Mouse (Mus musculus) liver, embryonic 15.5 days (tissue): ENCODE data around the gene Prmt6. TPM values are rescaled to one million over a fixed set of nuclear protein-coding genes. Genes with fewer than 3 reads are reported as not detected.

Experiments used
- ATAC-seq: fragments of 200-750 bp; cut with Nextera tagmentation; 2 replicates; pipeline ENCODE4 v1.8.0; 2017; ENCODE audit warnings: moderate number of reproducible peaks, mild to moderate bottlenecking, moderate library complexity; ENCODE audit not compliant: insufficient read depth
- H3K27ac ChIP-seq: fragments of 300-500 bp; sonication (generic); replicated peaks from 2 replicates; pipeline ENCODE4 v1.5.1; 2015; ENCODE audit warnings: mild to moderate bottlenecking, inconsistent platforms
- H3K27me3 ChIP-seq: fragments of 300-500 bp; sonication (generic); 2 replicates; pipeline ENCODE4 v1.6.1; 2015; ENCODE audit warnings: mild to moderate bottlenecking, inconsistent platforms
- H3K36me3 ChIP-seq: fragments of 300-500 bp; sonication (generic); replicated peaks from 2 replicates; pipeline ENCODE4 v1.6.1; 2015; ENCODE audit warnings: moderate library complexity, mild to moderate bottlenecking, inconsistent platforms
- H3K4me1 ChIP-seq: fragments of 300-500 bp; sonication (generic); replicated peaks from 2 replicates; pipeline ENCODE4 v1.6.1; 2015; ENCODE audit warnings: inconsistent platforms
- H3K4me2 ChIP-seq: fragments of 300-500 bp; sonication (generic); 2 replicates; pipeline ENCODE4 v1.6.1; 2015; ENCODE audit warnings: moderate library complexity, mild to moderate bottlenecking, inconsistent platforms
- H3K4me3 ChIP-seq: fragments of 300-500 bp; sonication (generic); replicated peaks from 2 replicates; pipeline ENCODE4 v1.5.1; 2015; ENCODE audit warnings: mild to moderate bottlenecking, inconsistent platforms
- H3K9ac ChIP-seq: fragments of 300-500 bp; sonication (generic); 2 replicates; pipeline ENCODE4 v1.6.1; 2015; ENCODE audit warnings: moderate library complexity, mild to moderate bottlenecking, inconsistent platforms
- H3K9me3 ChIP-seq: fragments of 300-500 bp; sonication (generic); replicated peaks from 2 replicates; pipeline ENCODE4 v1.6.1; 2016; ENCODE audit warnings: inconsistent platforms
- WGBS: fragments of 180-500 bp; shearing (Covaris S2); methylation state at CpG from one replicate; pipeline ENCODE4 v1.1.7; 2015; ENCODE audit warnings: mixed read lengths; ENCODE audit not compliant: insufficient replicate concordance; 5-methylcytosine and 5-hydroxymethylcytosine counted together
- polyA plus RNA-seq: library from polyadenylated mRNA; unstranded; fragments of >200 nt; fragmentation: Nextera tagmentation; extraction: Ambion mirVana; gene quantifications from 2 replicates; pipeline ENCODE4 v1.2.1, GENCODE M21; 2015

Gene Prmt6
- 5.7 and 5.8 TPM in 2 replicates for polyA plus RNA-seq

DNA sequence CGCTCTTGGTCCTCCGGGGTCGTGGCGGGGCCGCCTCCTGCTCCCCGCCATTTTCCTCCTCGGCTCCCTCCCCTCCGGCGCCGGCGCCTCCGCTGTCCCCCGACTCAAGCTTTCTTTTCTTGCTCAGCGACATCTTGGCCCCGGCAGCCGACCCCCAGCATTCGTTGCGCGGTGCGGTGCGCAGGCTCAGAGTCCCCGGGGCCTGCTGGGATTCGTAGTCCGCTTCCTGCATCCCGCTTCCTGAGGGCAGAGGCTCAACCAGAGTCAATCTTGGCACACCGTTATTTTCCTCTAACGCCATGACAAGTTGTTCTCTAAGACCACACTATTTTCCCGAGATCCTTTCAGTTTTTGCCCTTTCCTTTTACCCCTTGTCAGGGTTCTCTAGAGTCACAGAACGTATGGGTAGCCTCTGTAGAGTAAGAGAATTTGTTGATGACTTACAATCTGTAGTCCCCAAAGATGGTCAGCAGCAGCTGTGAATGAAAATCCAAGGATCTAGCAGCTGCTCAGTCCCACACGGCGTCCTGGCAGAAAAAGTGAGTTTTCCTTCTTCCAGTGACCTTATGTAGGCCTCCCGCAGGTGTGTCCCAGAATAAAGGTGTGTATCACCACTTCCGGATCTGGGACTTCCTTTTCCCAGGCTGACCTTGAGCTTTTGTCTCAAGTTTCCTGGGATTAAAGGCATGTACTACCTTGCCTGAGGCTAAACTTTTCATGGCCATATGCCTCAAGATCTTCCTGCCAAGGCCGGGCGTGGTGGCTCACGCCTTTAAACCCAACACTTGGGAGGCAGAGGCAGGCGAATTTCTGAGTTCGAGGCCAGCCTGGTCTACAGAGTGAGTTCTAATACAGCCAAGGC, at the start of gene Prmt6:
TSS of gene Prmt6 (minus strand) at position 160 of the 862 bp plus-strand sequence.
- Histone ChIP-seq H3K27ac (peak within 1 kb of the TSS; percentile 68), H3K4me3 (peak within 1 kb of the TSS; percentile 83), H3K9ac (peak within 1 kb of the TSS; percentile 71), H3K36me3 (peaks cover 6% of the 10 kb centered on the region; the same call in 1 of the 2 replicates), H3K4me1 (peaks cover 14% of the 10 kb centered on the region), H3K4me2 (peak within 1 kb of the TSS; percentile 76), H3K27me3 (no peaks in the 10 kb centered on the region), H3K9me3 (no peaks in the 10 kb centered on the region)
- ATAC-seq, result peak; percentile 80
- WGBS, result 16% methylated on average over 38 of the region's 38 CpGs

DNA sequence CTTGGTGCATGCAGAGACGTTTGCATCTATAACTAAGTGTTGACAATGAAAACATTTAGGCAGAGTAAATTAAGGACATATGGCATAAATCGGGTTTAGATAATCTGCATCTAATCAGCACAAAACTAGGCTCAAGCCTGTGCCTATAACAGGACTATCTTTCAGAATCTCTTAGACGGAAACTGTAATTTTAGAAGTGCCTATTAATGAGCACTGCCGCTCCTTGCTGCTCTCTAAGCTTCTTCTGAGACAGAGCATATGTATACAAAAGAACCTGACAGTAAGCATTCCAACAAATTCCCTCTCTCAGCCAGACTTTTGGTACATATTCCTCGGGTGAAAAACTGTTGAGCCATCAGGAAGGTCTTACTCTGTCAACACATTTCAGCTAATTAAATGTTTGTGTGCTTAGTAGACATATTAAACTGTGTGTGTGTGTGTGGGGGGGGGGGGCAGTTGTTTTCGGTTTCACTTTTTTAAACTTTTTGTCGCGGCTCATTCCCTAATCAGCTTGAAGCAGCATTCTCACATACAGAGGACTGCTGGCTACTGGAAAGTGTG, 39.8 kb upstream of the Prmt6 start:
- no peak for ATAC-seq
- H3K4me1 ChIP-seq, result no peaks in the 10 kb centered on the region
- H3K4me2 ChIP-seq, result no peak overlapping the region
- H3K36me3 ChIP-seq, result no peaks in the 10 kb centered on the region
- H3K4me3 ChIP-seq, result no peak overlapping the region
- no peak overlapping the region for H3K9ac ChIP-seq
- no peaks in the 10 kb centered on the region for H3K27me3 ChIP-seq
- no peak overlapping the region for H3K27ac ChIP-seq
- no peaks in the 10 kb centered on the region for H3K9me3 ChIP-seq
- 58% methylated on average over 8 of the region's 8 CpGs for WGBS

DNA sequence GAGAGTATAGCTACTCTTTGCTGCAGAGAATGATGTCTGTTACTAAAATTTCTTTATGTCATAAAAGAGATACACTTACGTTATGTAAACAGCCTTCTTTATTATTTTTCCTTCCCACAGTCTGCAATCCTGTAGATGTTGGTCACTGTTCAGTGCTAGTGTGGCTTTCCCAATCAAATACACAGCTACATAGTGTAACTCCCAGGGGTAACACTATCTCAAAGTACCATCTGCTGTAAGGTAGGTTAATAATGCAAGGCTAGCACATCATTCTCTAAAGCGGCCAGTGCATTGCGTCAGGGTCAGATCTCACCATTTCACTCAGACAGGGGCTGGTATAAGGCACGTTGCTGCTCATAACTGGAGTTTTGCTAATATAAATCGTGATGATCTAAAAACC, 31.9 kb upstream of the Prmt6 start:
- WGBS, result 52% methylated on average over 5 of the region's 5 CpGs
- H3K27me3 ChIP-seq, result no peaks in the 10 kb centered on the region
- no peak overlapping the region for H3K4me3 ChIP-seq
- no peaks in the 10 kb centered on the region for H3K4me1 ChIP-seq
- no peak overlapping the region for H3K4me2 ChIP-seq
- no peaks in the 10 kb centered on the region for H3K36me3 ChIP-seq
- H3K9me3 ChIP-seq, result no peaks in the 10 kb centered on the region
- no peak for ATAC-seq
- no peak overlapping the region for H3K9ac ChIP-seq
- H3K27ac ChIP-seq, result no peak overlapping the region

DNA sequence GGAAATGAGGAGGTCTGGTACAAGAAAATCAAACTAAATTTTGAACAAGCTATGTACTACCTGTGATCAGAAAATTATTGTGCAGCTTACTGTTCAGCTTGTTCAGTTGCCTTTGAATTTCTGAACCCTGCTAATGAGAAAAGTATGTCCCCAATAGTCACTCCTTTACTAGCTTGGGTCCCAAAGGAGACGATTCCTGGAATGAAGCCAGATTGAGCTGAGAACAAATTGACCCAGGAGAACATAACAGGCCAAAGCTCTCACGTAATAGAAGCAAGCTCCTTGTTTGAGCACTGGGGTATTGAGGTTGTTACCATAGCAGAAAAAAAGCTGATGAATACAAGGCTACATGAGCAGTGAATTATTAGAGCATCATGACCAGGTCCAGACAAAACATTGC, 17.0 kb upstream of the Prmt6 start:
- no peaks in the 10 kb centered on the region for H3K36me3 ChIP-seq
- no peaks in the 10 kb centered on the region for H3K27me3 ChIP-seq
- H3K4me1 ChIP-seq, result no peaks in the 10 kb centered on the region
- ATAC-seq, result no peak
- no peak overlapping the region for H3K4me2 ChIP-seq
- 42% methylated on average over 2 of the region's 2 CpGs for WGBS
- H3K9me3 ChIP-seq, result no peaks in the 10 kb centered on the region
- H3K4me3 ChIP-seq, result no peak overlapping the region
- no peak overlapping the region for H3K27ac ChIP-seq
- no peak overlapping the region for H3K9ac ChIP-seq

DNA sequence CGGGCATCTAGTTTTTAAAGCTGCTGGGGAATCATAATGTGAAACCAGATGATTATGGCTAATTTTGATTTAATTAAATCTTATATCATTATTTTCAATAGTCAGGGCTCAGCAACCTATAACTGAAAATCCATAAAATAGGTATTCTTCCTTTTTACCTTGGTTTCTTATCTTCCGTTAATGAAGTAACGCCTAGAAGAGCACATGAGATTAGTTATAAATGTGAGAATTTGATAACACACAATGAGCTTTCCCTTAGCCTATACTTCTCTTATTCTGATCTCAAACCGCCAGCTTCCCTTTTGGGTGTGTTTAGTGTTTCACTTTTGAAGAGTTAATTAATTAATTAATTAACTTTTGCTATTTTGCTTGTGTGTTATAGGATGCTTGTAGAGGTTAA, 2.3 kb upstream of the Prmt6 start:
- Histone ChIP-seq H3K4me3 (no peak overlapping the region), H3K4me1 (peaks cover 14% of the 10 kb centered on the region), H3K9ac (no peak overlapping the region), H3K27ac (no peak overlapping the region), H3K27me3 (no peaks in the 10 kb centered on the region), H3K4me2 (no peak overlapping the region), H3K9me3 (no peaks in the 10 kb centered on the region), H3K36me3 (no peaks in the 10 kb centered on the region)
- no peak for ATAC-seq
- 68% methylated on average over 4 of the region's 4 CpGs for WGBS

DNA sequence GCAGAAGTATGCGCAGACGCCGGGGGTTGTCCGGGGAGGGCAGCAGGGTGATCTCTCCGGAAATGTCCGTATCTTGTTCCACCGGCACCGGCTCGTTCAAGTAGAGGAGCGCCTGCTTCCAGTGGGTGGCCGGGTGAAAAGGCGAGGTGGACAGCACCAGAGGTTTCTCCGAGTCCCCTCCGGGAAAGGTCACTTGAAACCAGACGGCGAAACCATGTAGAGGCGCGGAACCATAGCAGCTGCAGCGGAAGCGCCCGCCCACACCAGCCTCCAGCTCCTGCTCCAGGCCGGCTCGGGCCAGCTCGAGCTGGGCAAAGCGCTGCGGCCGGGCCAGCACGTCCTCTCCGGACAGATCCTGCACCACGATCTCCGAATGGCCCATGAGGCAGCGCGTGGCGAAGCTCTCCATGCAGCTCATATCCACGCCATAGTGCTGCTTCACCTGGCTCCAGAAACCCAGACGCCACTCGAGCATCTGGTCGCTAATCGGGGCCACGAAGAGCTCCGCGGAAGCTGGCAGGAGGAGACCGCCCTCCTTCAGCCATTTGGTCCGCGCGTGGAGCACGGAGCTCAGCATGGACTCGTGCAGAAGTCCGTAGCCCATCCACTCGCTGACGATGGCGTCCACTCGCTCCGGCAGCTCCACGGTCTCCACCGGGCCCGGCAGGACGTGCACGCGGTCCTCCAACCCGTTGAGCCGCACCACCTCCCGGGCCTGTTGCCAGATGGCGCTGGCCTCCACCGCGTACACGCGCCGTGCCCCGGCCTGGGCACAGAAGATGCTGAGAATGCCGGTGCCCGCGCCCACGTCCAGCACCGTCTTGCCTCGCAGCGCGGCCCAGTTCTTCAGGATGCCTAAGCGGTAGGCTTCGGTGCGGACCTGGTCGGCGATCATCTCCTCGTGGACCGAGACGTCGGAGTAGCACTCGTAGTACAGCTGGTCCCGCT, 633 bp downstream of the Prmt6 start:
- peak overlapping the region; percentile 83 for H3K4me3 ChIP-seq
- H3K36me3 ChIP-seq, result peaks cover 6% of the 10 kb centered on the region; the same call in 1 of the 2 replicates
- WGBS, result under 1% methylated on average over 89 of the region's 89 CpGs
- H3K27me3 ChIP-seq, result no peaks in the 10 kb centered on the region
- peak overlapping the region; percentile 76 for H3K4me2 ChIP-seq
- peak; percentile 81 for ATAC-seq
- no peaks in the 10 kb centered on the region for H3K9me3 ChIP-seq
- H3K27ac ChIP-seq, result peak overlapping the region; percentile 68
- peaks cover 14% of the 10 kb centered on the region for H3K4me1 ChIP-seq
- H3K9ac ChIP-seq, result peak overlapping the region; percentile 71

DNA sequence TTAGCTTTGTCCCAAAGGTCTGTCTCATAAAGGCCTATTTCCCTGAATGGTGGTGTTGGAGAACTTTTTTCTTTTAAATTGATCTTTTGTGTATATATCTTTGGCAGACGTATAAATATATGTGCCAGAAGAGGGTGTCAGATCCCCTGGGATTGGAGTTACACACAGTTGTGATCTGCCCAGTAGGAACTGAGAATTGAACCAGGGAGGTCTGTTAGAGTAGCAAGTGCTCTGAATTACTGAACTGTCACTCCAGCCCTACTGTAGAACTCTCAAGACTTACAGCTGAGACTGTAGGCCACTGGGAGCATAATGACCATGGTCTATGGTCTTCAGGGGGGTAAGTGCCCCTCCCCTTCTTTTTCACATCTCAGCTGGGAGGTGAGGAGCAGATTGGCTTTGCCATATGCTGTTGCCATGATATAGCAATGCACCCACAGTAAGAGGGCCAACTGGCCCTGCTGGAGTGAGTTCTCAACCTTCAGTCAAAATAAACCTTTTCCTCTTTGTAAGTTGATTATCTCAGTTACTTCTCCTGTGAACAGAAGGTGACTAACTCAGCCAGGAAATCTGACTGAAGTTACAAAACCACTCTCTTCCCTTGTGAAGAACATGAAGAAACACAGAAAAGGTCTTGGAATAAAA, 13.9 kb downstream of the Prmt6 start:
- WGBS, result 68% methylated on average over 1 of the region's 1 CpGs
- H3K9me3 ChIP-seq, result no peaks in the 10 kb centered on the region
- H3K27me3 ChIP-seq, result no peaks in the 10 kb centered on the region
- no peaks in the 10 kb centered on the region for H3K4me1 ChIP-seq
- no peak overlapping the region for H3K9ac ChIP-seq
- no peak overlapping the region for H3K4me2 ChIP-seq
- H3K27ac ChIP-seq, result no peak overlapping the region
- ATAC-seq, result no peak
- no peak overlapping the region for H3K4me3 ChIP-seq
- H3K36me3 ChIP-seq, result no peaks in the 10 kb centered on the region

Other genes with a start within 250 kb of the Prmt6 start
- gene Ntng1, start 107.0 kb downstream of the Prmt6 start, polyA plus RNA-seq, result 0.07 and 0.24 TPM in 2 replicates